Mouse (Mus musculus) olfactory bulb, adult 2 months (tissue): ENCODE measurements around the gene Ssbp2. TPM values are rescaled to one million over a fixed set of nuclear protein-coding genes. Genes with fewer than 3 reads are reported as not detected.
A peak's percentile ranks its signal among the peaks of the same experiment; 100 is the strongest.

Experiments used
- H3K27ac ChIP-seq: fragments of 200-500 bp; 2 replicates; pipeline ENCODE4 v1.5.1; 2012; ENCODE audit warnings: low read depth, low read length; ENCODE audit not compliant: insufficient read depth
- H3K4me1 ChIP-seq: fragments of 200-500 bp; 2 replicates; pipeline ENCODE4 v1.6.1; 2012; ENCODE audit warnings: low read length; ENCODE audit not compliant: control insufficient read depth, insufficient read depth
- H3K4me3 ChIP-seq: fragments of 200-500 bp; 2 replicates; pipeline ENCODE4 v1.5.1; 2012; ENCODE audit warnings: mild to moderate bottlenecking, low read depth, low read length, moderate library complexity; ENCODE audit not compliant: insufficient read depth
- CTCF ChIP-seq: fragments of 200-500 bp; IDR thresholded peaks from 2 replicates; pipeline ENCODE4 v1.5.1; 2012; ENCODE audit warnings: low read depth, mild to moderate bottlenecking, low read length, moderate library complexity; ENCODE audit not compliant: insufficient read depth
- POLR2A ChIP-seq: fragments of 200-500 bp; IDR thresholded peaks from 2 replicates; pipeline ENCODE4 v1.6.1; 2012; ENCODE audit warnings: mild to moderate bottlenecking, low read depth, low read length, moderate library complexity; ENCODE audit not compliant: insufficient read depth
- WGBS: fragments of 180-500 bp; shearing (Covaris S2); methylation state at CpG from one replicate; pipeline ENCODE4 v1.1.7; 2018; 5-methylcytosine and 5-hydroxymethylcytosine counted together
- polyA plus RNA-seq: library from polyadenylated mRNA; stranded (reverse); fragments of >200 nt; gene quantifications from 2 replicates; pipeline ENCODE4 v1.2.4, GENCODE M21; 2012; ENCODE audit warnings: low replicate concordance; ENCODE audit not compliant: missing spikeins, insufficient read depth, insufficient read length

Gene Ssbp2
- 407 and 755 TPM in 2 replicates for polyA plus RNA-seq

DNA sequence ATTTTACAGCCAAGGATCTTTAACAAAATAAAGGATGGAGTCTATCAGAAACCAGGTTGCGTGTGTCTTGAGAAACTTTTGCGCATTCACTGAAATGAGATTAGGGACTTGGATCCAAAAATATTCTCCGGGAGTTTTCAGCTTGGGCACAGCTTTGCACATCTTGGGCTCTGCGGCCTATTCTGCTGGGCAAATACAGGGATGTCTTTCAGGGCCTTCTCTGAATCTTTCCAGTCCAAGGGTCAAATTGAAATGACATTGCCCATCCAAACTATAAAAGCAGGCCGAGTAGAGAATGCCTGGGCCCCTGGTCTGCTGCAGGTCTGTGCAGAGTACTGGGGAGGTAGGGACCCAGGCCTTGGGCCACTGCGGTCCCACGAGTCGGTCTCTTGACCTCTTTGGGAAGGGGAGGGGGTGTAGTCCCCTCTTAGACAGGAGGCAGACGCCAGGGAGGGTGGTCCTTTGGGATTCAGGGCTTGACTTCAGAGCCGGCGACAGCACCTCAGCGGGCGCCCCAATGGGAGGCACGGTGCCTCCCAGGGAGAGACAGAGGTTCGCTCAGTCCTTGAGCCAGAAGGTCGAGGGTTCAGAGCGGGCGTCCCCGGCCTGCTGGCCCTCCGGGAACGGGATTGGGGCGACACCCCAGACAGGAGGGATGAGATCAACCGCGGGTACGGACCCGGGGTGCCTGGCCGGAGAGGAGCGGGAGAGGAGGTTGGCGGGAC is at the start of gene Ssbp2:
TSS of gene Ssbp2 (plus strand) at position 388 of the 725 bp plus-strand sequence.
- TF ChIP-seq POLR2A (no peak; the same call in 1 of the 2 replicates), CTCF (no peak)
- Histone ChIP-seq H3K4me1 (peaks cover 5% of the 10 kb centered on the region), H3K27ac (peak within 1 kb of the TSS; percentile 99), H3K4me3 (peak within 1 kb of the TSS; percentile 71)
- WGBS, result 8% methylated on average over 28 of the region's 29 CpGs

DNA sequence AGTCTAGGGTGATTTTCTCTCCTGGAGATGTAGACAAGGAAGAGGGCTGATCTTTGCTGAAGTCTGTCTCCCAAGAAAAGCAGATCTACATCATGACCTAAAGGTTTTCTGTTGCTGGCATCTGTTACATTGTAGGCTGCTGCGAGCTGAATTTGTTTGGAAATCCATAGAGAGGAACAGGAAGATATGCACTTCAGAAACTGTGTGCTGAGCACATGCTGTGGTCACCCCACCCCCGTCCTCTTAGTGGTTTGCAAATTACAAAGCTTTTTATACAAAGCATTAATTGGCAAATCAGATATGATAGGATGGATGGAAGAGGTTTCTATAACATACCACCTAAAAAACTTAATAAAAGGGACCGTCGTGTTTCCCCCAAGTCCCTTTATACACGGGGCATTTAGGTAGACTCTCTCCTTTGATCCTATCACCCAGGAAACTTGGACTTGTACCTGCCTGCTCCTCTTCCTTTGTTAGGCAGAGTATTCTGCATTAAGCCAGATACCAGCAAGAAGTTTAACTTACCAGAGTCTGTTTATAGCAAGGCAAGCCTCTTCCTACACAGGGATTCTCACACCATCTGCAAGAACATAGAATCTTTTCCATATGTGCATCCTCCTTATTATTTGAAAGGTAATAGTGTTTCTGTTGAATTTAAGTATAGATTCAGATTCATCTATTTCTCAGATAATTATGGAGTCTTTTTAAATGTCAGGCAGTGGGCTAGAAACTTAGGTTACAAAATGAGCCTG is 46.2 kb upstream of the Ssbp2 start:
- WGBS, result 88% methylated on average over 5 of the region's 5 CpGs
- Histone ChIP-seq H3K4me3 (no peak overlapping the region), H3K4me1 (no peaks in the 10 kb centered on the region), H3K27ac (no peak overlapping the region)
- no peak for TF ChIP-seq CTCF
- TF ChIP-seq POLR2A, result no peak

DNA sequence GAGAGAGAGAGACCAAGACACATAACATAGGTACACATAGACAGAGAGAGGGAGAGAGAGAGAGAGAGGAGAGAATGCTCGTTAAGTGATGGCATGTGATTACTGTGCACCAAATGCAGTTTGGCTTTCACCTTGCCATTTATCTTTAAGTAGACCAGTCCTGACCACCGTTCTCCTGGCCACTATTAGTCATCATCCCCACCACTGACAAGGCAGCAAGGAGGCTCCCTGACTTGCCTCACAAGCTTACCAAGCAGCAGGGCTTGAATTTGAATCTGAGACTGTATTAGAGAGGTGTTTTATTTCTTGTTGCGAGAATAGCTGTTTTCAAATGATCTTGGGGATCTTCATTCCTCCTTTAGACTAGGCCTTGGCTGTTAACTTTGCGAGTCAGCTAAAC is 44.2 kb upstream of the Ssbp2 start:
- TF ChIP-seq POLR2A (no peak), CTCF (no peak)
- no peaks in the 10 kb centered on the region for H3K4me1 ChIP-seq
- WGBS, result 80% methylated on average over 4 of the region's 4 CpGs
- H3K27ac ChIP-seq, result no peak overlapping the region
- no peak overlapping the region for H3K4me3 ChIP-seq

DNA sequence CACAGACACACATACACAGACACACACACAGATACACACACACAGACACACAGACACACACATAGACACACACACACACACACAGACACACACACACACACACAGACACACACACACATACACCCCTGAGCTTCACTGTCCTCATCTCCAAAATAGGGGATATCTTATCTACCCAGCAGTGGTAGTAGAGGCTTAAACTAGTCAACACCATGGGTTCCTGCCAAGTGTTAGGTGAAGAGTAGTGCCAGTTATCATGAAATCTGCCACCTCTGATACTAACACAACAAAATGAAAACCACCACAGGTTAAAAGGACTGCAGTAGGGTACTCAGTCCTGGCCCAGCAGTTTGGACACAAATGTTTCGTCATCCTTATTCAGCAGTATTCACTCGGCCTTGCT is 43.4 kb upstream of the Ssbp2 start:
- Histone ChIP-seq H3K27ac (no peak overlapping the region), H3K4me1 (no peaks in the 10 kb centered on the region), H3K4me3 (no peak overlapping the region)
- TF ChIP-seq CTCF, result no peak
- no peak for TF ChIP-seq POLR2A
- 98% methylated on average over 2 of the region's 2 CpGs for WGBS

DNA sequence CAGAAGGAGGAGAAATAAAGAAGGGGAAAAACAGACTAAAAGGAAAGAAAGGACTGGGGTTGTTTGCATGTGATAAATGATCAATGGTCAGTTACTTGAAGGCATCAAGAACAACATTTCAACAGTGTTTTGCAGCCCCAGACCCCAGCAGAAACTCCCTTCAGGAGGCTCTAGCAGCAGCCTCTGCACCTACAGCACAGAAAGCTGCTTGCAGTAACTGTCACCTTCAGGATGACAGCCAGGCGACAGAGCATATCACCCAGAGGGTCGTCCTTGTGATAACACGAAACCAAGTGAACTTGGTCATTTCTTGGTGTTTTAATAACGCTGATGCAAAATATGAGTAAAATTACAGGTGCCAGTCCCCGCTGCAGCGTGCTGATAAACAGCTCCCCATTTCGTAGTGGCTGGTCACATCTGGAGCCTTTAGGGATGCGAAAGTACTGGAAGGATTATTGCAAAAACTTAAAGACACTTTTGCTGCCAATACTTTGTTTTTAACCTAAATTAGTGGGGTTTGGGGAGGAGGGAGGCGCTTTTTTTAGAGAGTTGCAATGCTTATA is 38.6 kb upstream of the Ssbp2 start:
- WGBS, result 17% methylated on average over 9 of the region's 9 CpGs
- H3K27ac ChIP-seq, result no peak overlapping the region
- no peak overlapping the region for H3K4me3 ChIP-seq
- TF ChIP-seq CTCF, result no peak
- TF ChIP-seq POLR2A, result no peak
- peaks cover 3% of the 10 kb centered on the region; the same call in 1 of the 2 replicates for H3K4me1 ChIP-seq

DNA sequence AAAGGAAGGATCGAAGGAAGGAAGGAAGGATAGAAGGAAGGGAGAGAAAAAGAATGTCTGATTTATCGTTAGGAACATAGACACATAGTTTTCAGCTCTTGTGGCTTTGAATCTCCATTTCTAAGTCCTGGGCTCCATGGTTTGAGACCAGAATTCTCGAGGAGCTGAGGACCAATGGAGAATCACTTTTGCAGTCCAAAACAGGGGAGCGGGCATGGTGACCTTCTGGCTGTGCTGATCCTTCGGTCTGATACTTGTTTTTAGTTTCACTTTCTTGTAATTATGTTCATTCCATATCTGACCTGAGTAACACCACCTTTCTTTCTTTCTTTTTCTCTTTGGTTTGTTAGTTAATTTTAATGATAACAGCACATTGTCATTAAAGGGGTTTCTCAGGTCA is 29.2 kb upstream of the Ssbp2 start:
- no peak for TF ChIP-seq CTCF
- TF ChIP-seq POLR2A, result no peak
- Histone ChIP-seq H3K27ac (no peak overlapping the region), H3K4me1 (peaks cover 5% of the 10 kb centered on the region; the same call in 1 of the 2 replicates), H3K4me3 (no peak overlapping the region)
- WGBS, result 51% methylated on average over 5 of the region's 5 CpGs

DNA sequence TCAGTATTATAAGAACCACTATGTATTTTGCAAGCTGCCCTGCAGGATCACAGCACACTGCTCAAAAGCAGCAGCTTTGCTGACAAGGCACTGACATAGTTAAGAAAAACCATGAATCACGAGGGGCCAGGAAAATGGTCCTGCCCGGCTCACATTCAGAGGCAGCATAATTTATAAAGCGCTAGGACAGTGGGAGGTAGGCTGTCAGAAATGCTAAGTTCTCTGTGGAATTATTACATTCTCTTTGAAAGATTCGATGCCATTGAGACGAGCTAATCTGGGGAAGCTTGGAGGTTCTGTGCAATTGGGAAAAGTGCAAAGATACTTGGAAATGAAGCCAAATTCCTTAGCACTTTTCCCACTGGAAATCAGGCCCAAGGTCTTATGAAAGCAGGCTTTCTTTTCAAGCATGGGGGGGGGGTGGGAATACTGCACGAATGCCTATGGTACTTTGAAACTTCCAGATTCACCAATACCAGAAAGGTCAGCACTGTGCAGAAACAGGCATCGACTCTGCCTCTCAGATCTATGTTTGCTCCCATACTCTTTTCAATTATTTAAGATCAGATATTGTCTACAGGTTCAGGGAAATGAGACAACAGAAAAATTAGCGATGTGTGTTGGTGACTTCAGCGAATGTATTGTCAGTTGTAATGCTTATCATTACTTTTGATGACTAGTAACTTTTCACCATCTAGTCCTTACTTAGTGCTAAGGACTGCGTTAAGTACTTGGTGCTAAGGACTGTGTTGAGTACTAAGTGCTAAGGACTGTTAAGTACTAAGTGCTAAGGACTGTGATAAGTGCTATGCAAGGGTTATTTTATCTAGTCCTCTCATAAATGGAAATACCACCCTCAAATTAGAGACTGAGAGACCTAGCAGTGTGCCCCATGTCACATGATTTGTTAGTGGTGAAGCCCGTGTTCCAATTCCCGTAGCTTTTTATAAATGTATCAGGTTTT is 28.4 kb upstream of the Ssbp2 start:
- no peak overlapping the region for H3K4me3 ChIP-seq
- H3K4me1 ChIP-seq, result peaks cover 2% of the 10 kb centered on the region; the same call in 1 of the 2 replicates
- 55% methylated on average over 12 of the region's 12 CpGs for WGBS
- H3K27ac ChIP-seq, result no peak overlapping the region
- TF ChIP-seq CTCF, result no peak
- no peak for TF ChIP-seq POLR2A

DNA sequence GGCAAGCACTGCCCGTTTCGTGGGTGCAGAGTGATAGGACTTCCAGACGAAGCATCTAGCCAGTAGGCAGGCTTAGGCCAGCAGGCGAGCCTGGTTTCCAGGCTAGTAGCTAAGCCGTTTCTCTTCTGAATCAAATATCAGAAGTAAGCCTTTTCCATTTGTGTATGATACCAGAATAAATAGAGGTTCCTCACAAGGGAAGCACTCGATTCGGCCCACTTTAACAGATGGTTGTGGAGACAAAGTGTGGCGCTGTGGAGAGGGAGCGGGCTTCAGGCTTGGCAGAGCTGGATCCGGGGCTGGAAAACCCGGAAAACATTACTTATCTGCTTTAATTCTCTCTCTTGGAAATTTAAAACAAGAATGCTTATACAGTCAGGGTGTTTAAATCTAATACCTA is 27.1 kb upstream of the Ssbp2 start:
- Histone ChIP-seq H3K4me3 (no peak overlapping the region), H3K4me1 (peaks cover 2% of the 10 kb centered on the region; the same call in 1 of the 2 replicates), H3K27ac (no peak overlapping the region)
- WGBS, result 77% methylated on average over 11 of the region's 11 CpGs
- no peak for TF ChIP-seq CTCF
- no peak for TF ChIP-seq POLR2A
